7 mouse cellular contexts compared by ENCODE assay signal in the genomic region with DNA sequence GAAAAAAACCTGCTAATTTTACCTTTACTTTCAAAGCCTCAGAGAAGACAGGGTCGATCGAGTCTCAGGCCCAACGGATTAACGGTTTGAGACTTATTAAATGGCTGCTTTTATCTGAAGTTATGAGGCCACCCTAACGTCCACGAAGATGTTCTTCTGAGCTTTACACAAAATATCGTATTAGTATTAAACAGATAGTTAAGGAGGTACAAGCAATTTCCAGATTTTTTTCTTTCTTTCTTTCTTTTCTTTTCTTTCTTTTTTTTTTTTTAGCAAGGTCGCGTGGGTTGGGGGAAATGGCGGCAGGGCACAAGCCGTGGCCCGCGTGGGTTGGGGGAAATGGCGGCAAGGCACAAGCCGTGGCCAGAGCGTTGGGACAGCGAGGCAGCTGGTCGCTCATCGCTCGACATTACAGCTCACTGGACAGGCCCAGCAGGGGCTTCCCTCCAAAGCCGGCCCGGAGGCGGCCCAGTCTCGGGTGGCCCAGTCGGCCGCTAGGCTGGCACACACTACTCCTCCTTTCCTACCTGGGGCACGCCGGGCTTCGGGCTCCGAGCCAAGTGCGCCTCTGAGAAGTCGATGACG. TPM values are rescaled to one million over a fixed set of nuclear protein-coding genes. Genes with fewer than 3 reads are reported as not detected.
A peak's percentile ranks its signal among the peaks of the same experiment; 100 is the strongest.
DNase-seq lines count a peak whose midpoint lies in the region; ATAC-seq and TF ChIP-seq lines count a peak whose summit lies in the region.

No protein-coding gene starts in this region.

- H3K9me3 ChIP-seq in limb, embryonic 11.5 days (ENCODE audit: control insufficient read depth, low read length), result no peaks in the 10 kb centered on the region

- peaks cover 3% of the 10 kb centered on the region; the same call in 1 of the 2 replicates for H3K4me1 ChIP-seq in thymus, adult 2 months (replicated peaks; ENCODE audit: control insufficient read depth, insufficient read depth, low read length)
- no peaks in the 10 kb centered on the region for H3K4me1 ChIP-seq in embryonic fibroblast, embryonic 13.5 days (ENCODE audit: control insufficient read depth, insufficient read depth, low read length)
- no peaks in the 10 kb centered on the region for H3K4me1 ChIP-seq in limb, embryonic 11.5 days (ENCODE audit: control insufficient read depth, insufficient read depth, low read length)

- TF ChIP-seq POLR2A in thymus, adult 2 months (IDR thresholded peaks at IDR 0.05; ENCODE audit: control insufficient read depth, extremely low read depth, insufficient read depth, low read length, poor library complexity), result no peak
- TF ChIP-seq POLR2A in embryonic fibroblast, embryonic 13.5 days (IDR thresholded peaks at IDR 0.05; ENCODE audit: low read depth, low read length), result no peak; the same call in none of the 2 replicates

- peak overlapping the region; percentile 73 for H3K4me3 ChIP-seq in thymus, adult 2 months (ENCODE audit: control insufficient read depth, insufficient read depth, low read length)
- H3K4me3 ChIP-seq in embryonic fibroblast, embryonic 13.5 days (ENCODE audit: insufficient read depth, low read length), result peak overlapping the region; percentile 89
- peak overlapping the region; percentile 99 for H3K4me3 ChIP-seq in limb, embryonic 11.5 days (ENCODE audit: low read depth, low read length)

- TF ChIP-seq CTCF in thymus, adult 2 months (IDR thresholded peaks at IDR 0.05; ENCODE audit: borderline replicate concordance, control insufficient read depth, extremely low read depth, insufficient read depth, low read length, poor library complexity), result no peak
- no peak for TF ChIP-seq CTCF in embryonic fibroblast, embryonic 13.5 days (IDR thresholded peaks at IDR 0.05; ENCODE audit: borderline replicate concordance, insufficient read depth, low read length)

- peak overlapping the region; percentile 42 for H3K4me2 ChIP-seq in limb, embryonic 11.5 days (ENCODE audit: low read depth, severe bottlenecking)

- no peaks in the 10 kb centered on the region for H3K27me3 ChIP-seq in thymus, adult 2 months (ENCODE audit: control insufficient read depth, insufficient read depth, low read length)
- no peaks in the 10 kb centered on the region for H3K27me3 ChIP-seq in limb, embryonic 11.5 days (ENCODE audit: control insufficient read depth, insufficient read depth, low read length)

- ATAC-seq in limb, embryonic 11.5 days (ENCODE audit: insufficient number of reproducible peaks, low FRiP score, low TSS enrichment, low read depth), result peak; percentile 71
- peak; percentile 20; the same call in 1 of the 2 replicates for ATAC-seq in neutrophil, adult 5-6 weeks (ENCODE audit: extremely low read depth, insufficient number of reproducible peaks, low FRiP score, poor library complexity, severe bottlenecking)

- H3K9ac ChIP-seq in limb, embryonic 11.5 days (ENCODE audit: low read length), result peak overlapping the region; percentile 98

- H3K36me3 ChIP-seq in thymus, adult 2 months (ENCODE audit: control insufficient read depth, insufficient read depth, low read length), result peaks cover 30% of the 10 kb centered on the region
- H3K36me3 ChIP-seq in limb, embryonic 11.5 days (ENCODE audit: control insufficient read depth, insufficient read depth, low read length), result peaks cover 12% of the 10 kb centered on the region; the same call in 1 of the 2 replicates

- 0 out of 2 replicates have a peak overlapping the region, but pooled peaks have one; percentile 1 for H3K27ac ChIP-seq in thymus, adult 2 months (ENCODE audit: control insufficient read depth, insufficient read depth, low read length)
- H3K27ac ChIP-seq in embryonic fibroblast, embryonic 13.5 days (ENCODE audit: insufficient read depth, low read length), result peak overlapping the region; percentile 72
- peak overlapping the region; percentile 80 for H3K27ac ChIP-seq in limb, embryonic 11.5 days (replicated peaks; ENCODE audit: low read depth, low read length)

- WGBS in thymus, adult 2 months, result under 1% methylated on average over 33 of the region's 33 CpGs
- under 1% methylated on average over 33 of the region's 33 CpGs for WGBS in limb, embryonic 11.5 days

- no peak for DNase-seq in thymus, adult 2 months
- DNase-seq in thymus, postnatal 10 days (ENCODE audit: low spot score in 2 of 2), result no peak
- DNase-seq in limb, embryonic 11.5 days (ENCODE audit: low spot score), result no peak
- no peak for DNase-seq in layer of hippocampus, postnatal 14 days (ENCODE audit: low spot score in 2 of 2)
- DNase-seq in spleen, adult 18-20 months, result no peak

RNA-seq across cellular contexts. Expression of a gene that starts 0.5 kb away (rescaled TPM):
- 10.5 and 17.5 TPM in 2 replicates for polyA plus RNA-seq in thymus, adult 2 months (2012; rRNA removed)
- polyA plus RNA-seq in embryonic fibroblast, embryonic 13.5 days (2011; ENCODE audit: insufficient read length, low read depth, missing spikeins), result 175 and 177 TPM in 2 replicates
- 318 and 345 TPM in 2 replicates for polyA plus RNA-seq in limb, embryonic 11.5 days (2014; fragmentation: Nextera tagmentation; extraction: Ambion mirVana)
- total RNA-seq in neutrophil, adult 5-6 weeks (2017), result 12.0 and 16.2 TPM in 2 replicates
- 10 to 100 TPM; 87.3 to 94.3 TPM for total RNA-seq in layer of hippocampus, postnatal 14 days (2021)

RNA-seq across cellular contexts. Expression of a gene that starts 0.6 kb away (rescaled TPM):
- polyA plus RNA-seq in thymus, adult 2 months (2012; rRNA removed), result 36.1 and 42.7 TPM in 2 replicates
- 34.5 and 35.3 TPM in 2 replicates for polyA plus RNA-seq in embryonic fibroblast, embryonic 13.5 days (2011; ENCODE audit: insufficient read length, low read depth, missing spikeins)
- polyA plus RNA-seq in limb, embryonic 11.5 days (2014; fragmentation: Nextera tagmentation; extraction: Ambion mirVana), result 64.3 and 70.1 TPM in 2 replicates
- total RNA-seq in neutrophil, adult 5-6 weeks (2017), result 44.8 and 75.5 TPM in 2 replicates
- 10 to 100 TPM; 16.7 to 18.5 TPM for total RNA-seq in layer of hippocampus, postnatal 14 days (2021)

RNA-seq across cellular contexts. Expression of a gene that starts 28.9 kb away (rescaled TPM):
- 14.3 and 16.8 TPM in 2 replicates for polyA plus RNA-seq in thymus, adult 2 months (2012; rRNA removed)
- 60.7 and 69.2 TPM in 2 replicates for polyA plus RNA-seq in embryonic fibroblast, embryonic 13.5 days (2011; ENCODE audit: insufficient read length, low read depth, missing spikeins)
- polyA plus RNA-seq in limb, embryonic 11.5 days (2014; fragmentation: Nextera tagmentation; extraction: Ambion mirVana), result 169 and 183 TPM in 2 replicates
- 120 and 127 TPM in 2 replicates for total RNA-seq in neutrophil, adult 5-6 weeks (2017)
- 10 to 100 TPM; 48.2 to 48.4 TPM for total RNA-seq in layer of hippocampus, postnatal 14 days (2021)

RNA-seq across cellular contexts. Expression of a gene that starts 51.3 kb away (rescaled TPM):
- polyA plus RNA-seq in thymus, adult 2 months (2012; rRNA removed), result not detected in 2 replicates
- not detected in 2 replicates for polyA plus RNA-seq in embryonic fibroblast, embryonic 13.5 days (2011; ENCODE audit: insufficient read length, low read depth, missing spikeins)
- not detected in 2 replicates for polyA plus RNA-seq in limb, embryonic 11.5 days (2014; fragmentation: Nextera tagmentation; extraction: Ambion mirVana)
- not detected in 2 replicates for total RNA-seq in neutrophil, adult 5-6 weeks (2017)
- not detected for total RNA-seq in layer of hippocampus, postnatal 14 days (2021)

RNA-seq across cellular contexts. Expression of a gene that starts 55.1 kb away (rescaled TPM):
- polyA plus RNA-seq in thymus, adult 2 months (2012; rRNA removed), result 9.2 and 10.2 TPM in 2 replicates
- 125 and 133 TPM in 2 replicates for polyA plus RNA-seq in embryonic fibroblast, embryonic 13.5 days (2011; ENCODE audit: insufficient read length, low read depth, missing spikeins)
- 53.9 and 63.4 TPM in 2 replicates for polyA plus RNA-seq in limb, embryonic 11.5 days (2014; fragmentation: Nextera tagmentation; extraction: Ambion mirVana)
- 133 and 147 TPM in 2 replicates for total RNA-seq in neutrophil, adult 5-6 weeks (2017)
- 10 to 100 TPM; 50.3 to 60.5 TPM for total RNA-seq in layer of hippocampus, postnatal 14 days (2021)

Comparison
In these comparisons a context has a peak if more than half of its experiments do, and no peak if none do; other contexts are left out.
1. H3K27ac ChIP-seq: peak in every context shown above with its lines; median percentile 80 in limb, embryonic 11.5 days; 72 in embryonic fibroblast, embryonic 13.5 days; 1 in thymus, adult 2 months.